Mouse (Mus musculus) embryonic fibroblast, embryonic 13.5 days (primary cell): ENCODE measurements around the gene Gm20431.

Source experiments
- CTCF ChIP-seq: IDR thresholded peaks from 2 replicates; pipeline ENCODE4 v1.5.1; 2011; ENCODE audit warnings: mild to moderate bottlenecking, control low read depth, low read length, moderate library complexity, borderline replicate concordance; ENCODE audit not compliant: insufficient read depth
- POLR2A ChIP-seq: IDR thresholded peaks from 2 replicates; pipeline ENCODE4 v1.6.1; 2011; ENCODE audit warnings: low read depth, mild to moderate bottlenecking, control low read depth, low read length, moderate library complexity

- peak; percentile 81 for TF ChIP-seq CTCF
- TF ChIP-seq POLR2A = no peak
These were observed 20.0 kb downstream of the Gm20431 start for GRCm38 (mm10) chr2:167641337-167641736.
